Mouse (Mus musculus) forebrain, embryonic 12.5 days (tissue): ENCODE data around the gene Dpm3. TPM values are rescaled to one million over a fixed set of nuclear protein-coding genes. Genes with fewer than 3 reads are reported as not detected.
A peak's percentile ranks its signal among the peaks of the same experiment; 100 is the strongest.

Experiments used
- ATAC-seq: fragments of 200-750 bp; cut with Nextera tagmentation; 2 replicates; pipeline ENCODE4 v1.8.0; 2017; ENCODE audit warnings: moderate TSS enrichment; ENCODE audit not compliant: low FRiP score
- H3K27ac ChIP-seq: fragments of 300-500 bp; sonication (generic); 2 replicates; pipeline ENCODE4 v1.5.1; 2016; ENCODE audit warnings: mild to moderate bottlenecking
- H3K27me3 ChIP-seq: fragments of 300-500 bp; sonication (generic); 2 replicates; pipeline ENCODE4 v1.6.1; 2016; ENCODE audit warnings: mild to moderate bottlenecking
- H3K36me3 ChIP-seq: fragments of 300-500 bp; sonication (generic); replicated peaks from 2 replicates; pipeline ENCODE4 v1.6.1; 2016; ENCODE audit warnings: mild to moderate bottlenecking
- H3K4me1 ChIP-seq: fragments of 300-500 bp; sonication (generic); 2 replicates; pipeline ENCODE4 v1.6.1; 2016
- H3K4me2 ChIP-seq: fragments of 300-500 bp; sonication (generic); 2 replicates; pipeline ENCODE4 v1.6.1; 2016; ENCODE audit warnings: mild to moderate bottlenecking, moderate library complexity
- H3K4me3 ChIP-seq: fragments of 300-500 bp; sonication (generic); replicated peaks from 2 replicates; pipeline ENCODE4 v1.5.1; 2016; ENCODE audit warnings: mild to moderate bottlenecking
- H3K9ac ChIP-seq: fragments of 300-500 bp; sonication (generic); 2 replicates; pipeline ENCODE4 v1.6.1; 2016; ENCODE audit warnings: mild to moderate bottlenecking
- H3K9me3 ChIP-seq: fragments of 300-500 bp; sonication (generic); 2 replicates; pipeline ENCODE4 v1.6.1; 2016
- WGBS: fragments of 180-500 bp; shearing (Covaris S2); methylation state at CpG from one replicate; pipeline ENCODE4 v1.1.7; 2016; 5-methylcytosine and 5-hydroxymethylcytosine counted together
- polyA plus RNA-seq: library from polyadenylated mRNA; unstranded; fragments of >200 nt; fragmentation: Nextera tagmentation; extraction: Ambion mirVana; gene quantifications from 2 replicates; pipeline ENCODE4 v1.2.1, GENCODE M21; 2016

The Dpm3 gene
- polyA plus RNA-seq, 1 experiment from 2014 or later: 79.1 TPM

DNA sequence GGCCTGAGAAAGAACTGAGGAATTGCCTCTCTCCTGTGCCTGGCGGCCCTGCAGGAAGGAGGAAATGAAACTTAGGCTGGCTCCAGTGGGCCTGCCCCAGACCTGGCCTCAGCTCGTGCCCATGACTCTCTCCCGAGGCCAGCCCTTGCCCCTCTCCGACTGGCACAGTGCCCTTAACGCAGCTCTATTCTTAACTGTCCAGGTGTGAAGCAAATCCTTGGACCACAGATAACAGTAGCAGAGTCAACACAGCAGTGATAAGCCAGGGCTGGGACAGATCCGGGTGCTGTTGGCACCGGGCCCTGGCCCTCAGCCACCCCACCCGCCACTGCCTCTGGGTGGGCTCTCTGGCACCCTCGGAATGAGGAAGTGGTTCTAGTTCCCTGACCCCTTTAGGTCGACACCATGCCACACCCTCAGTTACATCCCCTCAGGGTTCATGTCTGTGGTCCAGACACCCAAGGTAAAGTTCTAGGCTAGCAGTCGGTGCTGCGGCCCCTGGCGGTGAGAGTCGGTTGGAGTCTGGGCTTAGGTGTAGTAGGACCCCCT lies 25.5 kb upstream of the Dpm3 start:
- Histone ChIP-seq H3K27me3 (no peaks in the 10 kb centered on the region), H3K9me3 (no peaks in the 10 kb centered on the region), H3K36me3 (peaks cover 56% of the 10 kb centered on the region), H3K4me3 (no peak overlapping the region), H3K4me1 (peaks cover 5% of the 10 kb centered on the region; the same call in 1 of the 2 replicates), H3K27ac (peak overlapping the region; percentile 13; the same call in 1 of the 2 replicates), H3K4me2 (no peak overlapping the region), H3K9ac (no peak overlapping the region)
- WGBS: 90% methylated on average over 14 of the region's 14 CpGs
- ATAC-seq: no peak

DNA sequence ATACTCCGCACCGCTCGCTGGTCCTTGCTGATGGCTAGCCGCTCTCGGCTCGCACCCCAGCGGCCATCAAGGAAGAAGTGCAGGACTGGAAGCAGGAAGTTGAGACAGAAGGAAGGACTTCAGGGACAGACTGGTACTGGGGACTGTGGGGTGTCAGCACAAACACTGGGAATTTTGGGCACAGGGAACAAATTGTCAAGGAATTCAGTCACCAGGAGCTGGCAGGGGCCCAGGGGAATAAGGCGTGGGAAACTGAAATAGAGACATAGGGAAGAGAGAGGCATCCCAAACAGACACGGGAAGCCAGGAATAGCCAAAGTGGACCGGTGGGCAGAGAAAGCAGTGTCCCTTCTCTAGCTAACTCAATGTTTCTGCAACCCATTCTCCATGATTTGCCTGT lies 22.6 kb upstream of the Dpm3 start:
- no peaks in the 10 kb centered on the region for H3K27me3 ChIP-seq
- H3K9ac ChIP-seq: no peak overlapping the region
- H3K27ac ChIP-seq: no peak overlapping the region
- no peaks in the 10 kb centered on the region for H3K4me1 ChIP-seq
- no peak overlapping the region for H3K4me2 ChIP-seq
- ATAC-seq: no peak
- WGBS: 88% methylated on average over 10 of the region's 10 CpGs
- no peaks in the 10 kb centered on the region for H3K9me3 ChIP-seq
- peaks cover 79% of the 10 kb centered on the region for H3K36me3 ChIP-seq
- H3K4me3 ChIP-seq: no peak overlapping the region

DNA sequence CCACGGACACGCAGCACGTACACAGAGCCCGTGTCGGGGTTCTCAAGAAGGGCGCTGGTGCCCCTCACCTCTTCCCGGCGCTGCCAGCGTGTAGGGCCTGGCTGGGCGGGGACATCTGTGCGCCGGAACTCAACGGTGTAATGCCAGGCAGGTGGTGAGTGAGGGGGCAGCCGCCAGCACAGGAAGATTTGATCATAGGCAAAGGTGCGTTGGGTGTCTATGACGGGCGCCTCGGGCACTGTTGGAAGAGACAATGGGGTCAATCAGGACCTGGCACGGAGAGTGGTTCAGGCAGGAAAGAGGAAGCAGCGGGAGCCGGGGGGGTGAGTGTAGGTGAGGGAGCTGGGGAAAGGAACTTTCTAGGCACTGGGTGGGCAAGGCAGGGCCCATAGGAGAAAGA lies 21.5 kb upstream of the Dpm3 start:
- WGBS: 95% methylated on average over 21 of the region's 21 CpGs
- Histone ChIP-seq H3K9ac (no peak overlapping the region), H3K36me3 (peaks cover 89% of the 10 kb centered on the region), H3K4me2 (no peak overlapping the region), H3K9me3 (no peaks in the 10 kb centered on the region), H3K4me3 (no peak overlapping the region), H3K27ac (no peak overlapping the region), H3K27me3 (no peaks in the 10 kb centered on the region), H3K4me1 (no peaks in the 10 kb centered on the region; the same call in 1 of the 2 replicates)
- ATAC-seq: no peak

DNA sequence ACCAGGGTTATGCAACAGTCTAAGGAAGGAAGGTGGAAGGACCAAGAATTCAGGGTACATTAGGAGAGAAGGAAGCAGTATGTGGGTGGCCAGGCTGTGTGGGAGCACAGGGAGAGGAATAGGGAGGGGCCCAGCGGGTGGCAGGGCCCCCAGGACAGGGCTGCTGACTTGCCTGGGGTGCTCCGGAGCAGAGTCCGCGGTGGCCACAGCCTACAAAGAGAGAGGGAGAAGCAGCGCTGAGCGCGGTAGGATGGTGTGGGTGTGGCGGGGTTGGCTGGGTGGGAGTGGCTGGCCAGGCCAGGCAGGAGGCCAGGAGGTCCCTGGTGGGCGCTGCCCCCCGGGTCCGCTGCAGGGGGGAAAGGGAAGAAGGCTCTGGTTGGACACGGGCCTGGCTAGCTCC lies 20.7 kb upstream of the Dpm3 start:
- no peak overlapping the region for H3K27ac ChIP-seq
- no peak overlapping the region for H3K4me2 ChIP-seq
- 86% methylated on average over 9 of the region's 12 CpGs for WGBS
- no peak overlapping the region for H3K4me3 ChIP-seq
- H3K9me3 ChIP-seq: no peaks in the 10 kb centered on the region
- H3K9ac ChIP-seq: no peak overlapping the region
- H3K27me3 ChIP-seq: no peaks in the 10 kb centered on the region
- H3K4me1 ChIP-seq: peaks cover 8% of the 10 kb centered on the region
- ATAC-seq: no peak
- peaks cover 84% of the 10 kb centered on the region for H3K36me3 ChIP-seq

DNA sequence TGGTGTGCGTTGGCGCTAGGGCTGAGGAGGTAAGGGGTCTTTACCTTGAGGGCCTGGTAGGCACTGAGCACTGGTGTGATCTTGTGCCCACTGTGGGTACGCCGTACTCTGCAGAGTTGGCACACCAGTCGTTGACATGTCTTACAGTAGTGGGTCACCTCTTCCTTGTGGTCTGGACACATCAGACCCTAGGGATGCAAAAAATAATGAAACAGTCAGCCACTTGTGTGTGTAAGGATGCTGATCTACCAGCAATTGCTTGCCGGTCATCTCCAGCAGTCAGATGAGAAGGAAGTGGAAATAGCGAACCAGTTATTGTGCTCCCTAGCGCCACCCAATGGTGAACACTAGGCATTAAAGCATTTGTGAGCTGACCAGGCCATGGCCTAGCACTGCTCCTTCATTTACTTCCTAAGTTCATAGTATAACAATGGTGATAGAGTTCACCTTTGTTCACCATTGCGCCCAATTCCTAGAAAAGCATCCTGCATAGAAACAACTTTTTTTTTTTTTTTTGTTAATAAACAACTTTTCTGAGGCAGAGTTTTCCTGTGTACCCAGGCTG lies 16.7 kb upstream of the Dpm3 start:
- 73% methylated on average over 9 of the region's 9 CpGs for WGBS
- ATAC-seq: no peak
- Histone ChIP-seq H3K9ac (no peak overlapping the region; the same call in 1 of the 2 replicates), H3K27me3 (no peaks in the 10 kb centered on the region), H3K27ac (no peak overlapping the region), H3K4me2 (no peak overlapping the region), H3K9me3 (no peaks in the 10 kb centered on the region), H3K4me3 (no peak overlapping the region), H3K4me1 (peaks cover 42% of the 10 kb centered on the region), H3K36me3 (peaks cover 45% of the 10 kb centered on the region)

DNA sequence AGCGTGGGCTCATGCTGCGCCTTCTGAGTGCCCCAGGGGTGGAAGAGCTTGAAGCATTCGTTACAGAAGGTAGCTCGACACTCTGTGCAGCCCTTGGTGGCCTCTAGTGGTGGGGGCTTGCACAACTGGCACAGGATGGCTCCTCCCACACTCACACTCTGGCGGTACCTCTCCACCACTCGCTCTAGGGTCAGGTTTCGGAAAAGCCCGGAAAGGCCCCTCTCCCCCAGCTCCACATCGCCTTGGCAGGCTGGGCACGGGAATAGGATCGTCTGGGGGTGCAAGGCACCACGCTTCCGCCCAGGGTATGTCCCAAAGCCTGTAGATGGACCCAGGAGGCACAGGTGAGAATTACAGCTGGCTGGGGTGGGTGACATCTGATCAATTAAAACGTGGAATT lies 15.5 kb upstream of the Dpm3 start:
- H3K4me1 ChIP-seq: peaks cover 50% of the 10 kb centered on the region

DNA sequence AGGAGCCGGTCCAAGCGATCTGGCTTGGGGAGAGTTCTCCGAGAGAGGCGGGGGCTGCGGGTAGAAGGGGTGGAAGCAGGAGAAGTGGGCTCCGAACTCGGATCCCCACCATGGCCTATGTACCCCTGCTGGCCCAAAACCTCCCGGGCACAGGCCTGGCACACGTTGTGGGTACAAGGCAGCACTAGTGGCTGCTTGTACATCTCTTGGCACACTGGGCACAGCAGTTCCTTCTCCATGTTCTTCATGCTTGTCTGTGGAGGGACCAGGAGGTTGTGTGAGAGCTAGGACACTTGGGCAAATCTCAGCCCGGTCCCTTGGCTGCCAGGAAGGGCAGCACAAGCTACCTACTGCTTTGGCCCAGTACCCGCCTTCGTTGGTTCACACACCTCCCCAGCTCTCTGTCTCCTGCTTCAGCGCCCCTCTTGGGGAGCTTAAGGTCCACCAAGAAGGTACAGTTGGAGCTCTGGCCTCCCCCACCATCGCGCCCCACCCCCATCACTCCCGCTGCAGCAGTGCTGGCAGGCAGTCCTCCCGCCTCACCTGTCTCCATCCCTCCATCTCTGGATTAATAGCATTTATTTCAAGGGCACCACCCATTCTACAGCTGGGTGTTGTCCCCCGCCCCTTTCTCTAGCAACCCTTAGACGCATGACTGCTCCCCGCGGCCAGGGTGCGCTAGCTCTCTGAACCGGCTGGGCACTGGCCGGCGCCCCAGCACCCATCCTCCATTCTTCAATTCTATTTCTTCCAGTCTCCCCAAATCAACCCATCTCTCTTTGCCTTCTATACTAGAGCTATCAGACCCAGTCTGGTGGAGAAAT lies 14.8 kb upstream of the Dpm3 start:
- H3K27me3 ChIP-seq: no peaks in the 10 kb centered on the region
- WGBS: 14% methylated on average over 25 of the region's 25 CpGs
- peak overlapping the region; percentile 91 for H3K4me2 ChIP-seq
- peaks cover 50% of the 10 kb centered on the region for H3K4me1 ChIP-seq
- H3K9ac ChIP-seq: peak overlapping the region; percentile 67
- H3K27ac ChIP-seq: peak overlapping the region; percentile 89
- peak; percentile 12 for ATAC-seq
- peaks cover 37% of the 10 kb centered on the region for H3K36me3 ChIP-seq
- H3K4me3 ChIP-seq: peak overlapping the region; percentile 67
- H3K9me3 ChIP-seq: no peaks in the 10 kb centered on the region

More for the DNA sequence above, 15.5 kb upstream of the Dpm3 start:
- Histone ChIP-seq H3K4me2 (peak overlapping the region; percentile 91), H3K27me3 (no peaks in the 10 kb centered on the region), H3K9me3 (no peaks in the 10 kb centered on the region), H3K36me3 (peaks cover 39% of the 10 kb centered on the region), H3K9ac (peak overlapping the region; percentile 67), H3K27ac (peak overlapping the region; percentile 89), H3K4me3 (peak overlapping the region; percentile 67)
- WGBS: 11% methylated on average over 14 of the region's 14 CpGs
- no peak; the same call in 1 of the 2 replicates for ATAC-seq

DNA sequence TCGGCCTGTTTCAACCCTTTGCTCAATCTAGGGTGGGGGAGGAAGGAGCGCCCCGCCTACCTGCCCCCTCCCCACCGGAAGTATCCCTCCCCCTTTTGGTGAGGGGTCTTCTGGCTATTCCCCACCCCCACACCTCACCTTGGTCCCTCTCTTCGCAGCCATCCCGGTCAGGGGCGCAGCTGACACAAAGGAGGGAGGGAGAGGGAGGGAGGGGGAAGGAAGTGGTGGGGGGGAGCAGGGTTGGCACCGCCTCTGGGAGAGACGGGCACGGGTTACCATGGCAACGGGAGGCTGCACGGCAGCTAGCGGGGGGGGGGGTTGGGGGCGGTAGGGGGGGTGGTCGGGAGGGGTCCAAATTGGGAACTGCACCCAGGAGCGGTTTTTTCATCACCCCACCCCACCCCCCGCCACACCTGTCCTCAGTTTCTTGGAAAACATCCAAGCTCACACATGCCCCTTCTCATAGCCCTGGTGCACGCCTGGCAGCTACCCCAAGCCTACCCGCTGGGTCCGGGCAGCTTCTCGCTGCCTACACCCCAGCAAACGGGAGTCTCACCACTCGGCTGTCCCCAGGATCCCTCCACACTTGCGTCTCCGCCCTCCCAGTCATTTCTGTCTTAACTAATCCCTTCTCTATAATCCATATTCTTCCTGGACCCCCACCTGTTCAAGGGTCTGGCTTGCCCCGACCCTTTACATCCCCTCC lies 14.0 kb upstream of the Dpm3 start:
- ATAC-seq: peak; percentile 71
- peak overlapping the region; percentile 67 for H3K9ac ChIP-seq
- peaks cover 38% of the 10 kb centered on the region for H3K36me3 ChIP-seq
- WGBS: 0% methylated on average over 24 of the region's 26 CpGs
- no peaks in the 10 kb centered on the region for H3K9me3 ChIP-seq
- peak overlapping the region; percentile 91 for H3K4me2 ChIP-seq
- H3K27ac ChIP-seq: peak overlapping the region; percentile 89
- H3K27me3 ChIP-seq: no peaks in the 10 kb centered on the region
- peak overlapping the region; percentile 67 for H3K4me3 ChIP-seq
- H3K4me1 ChIP-seq: peaks cover 50% of the 10 kb centered on the region

DNA sequence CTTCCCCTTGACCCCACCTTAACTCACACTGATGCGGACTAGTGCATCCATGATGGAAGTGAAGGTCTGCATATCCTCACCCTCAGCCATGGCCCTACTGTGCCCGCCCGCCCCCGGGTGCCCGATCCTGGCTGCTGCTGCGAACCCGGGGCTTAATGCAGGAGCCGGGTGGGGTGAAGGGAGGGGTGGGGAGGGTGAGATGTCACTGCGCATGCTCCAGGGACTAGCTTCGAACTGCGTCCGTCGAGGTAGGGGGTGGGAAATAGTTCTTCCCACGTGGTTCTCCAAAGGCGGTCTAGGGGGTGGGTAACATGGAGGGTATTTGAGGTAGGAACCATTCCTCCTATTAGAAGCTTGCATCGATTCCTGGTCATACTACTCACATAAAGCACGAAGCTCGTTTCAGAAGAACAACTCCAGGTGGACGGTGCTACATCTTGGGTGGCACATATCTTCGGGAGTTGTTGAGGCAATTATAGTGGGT lies 13.4 kb upstream of the Dpm3 start, which contains the start of gene Krtcap2:
Gene Krtcap2, plus strand, starts transcription at position 279 of the 484 bp plus-strand sequence.
- 4% methylated on average over 20 of the region's 20 CpGs for WGBS
- peak; percentile 45 for ATAC-seq
- peak within 1 kb of the TSS; percentile 67 for H3K4me3 ChIP-seq
- H3K9me3 ChIP-seq: no peaks in the 10 kb centered on the region
- peaks cover 54% of the 10 kb centered on the region for H3K4me1 ChIP-seq
- peaks cover 34% of the 10 kb centered on the region for H3K36me3 ChIP-seq
- peaks cover 3% of the 10 kb centered on the region; the same call in 1 of the 2 replicates for H3K27me3 ChIP-seq
- H3K9ac ChIP-seq: peak within 1 kb of the TSS; percentile 78
- H3K4me2 ChIP-seq: peak within 1 kb of the TSS; percentile 91
- peak within 1 kb of the TSS; percentile 89 for H3K27ac ChIP-seq

DNA sequence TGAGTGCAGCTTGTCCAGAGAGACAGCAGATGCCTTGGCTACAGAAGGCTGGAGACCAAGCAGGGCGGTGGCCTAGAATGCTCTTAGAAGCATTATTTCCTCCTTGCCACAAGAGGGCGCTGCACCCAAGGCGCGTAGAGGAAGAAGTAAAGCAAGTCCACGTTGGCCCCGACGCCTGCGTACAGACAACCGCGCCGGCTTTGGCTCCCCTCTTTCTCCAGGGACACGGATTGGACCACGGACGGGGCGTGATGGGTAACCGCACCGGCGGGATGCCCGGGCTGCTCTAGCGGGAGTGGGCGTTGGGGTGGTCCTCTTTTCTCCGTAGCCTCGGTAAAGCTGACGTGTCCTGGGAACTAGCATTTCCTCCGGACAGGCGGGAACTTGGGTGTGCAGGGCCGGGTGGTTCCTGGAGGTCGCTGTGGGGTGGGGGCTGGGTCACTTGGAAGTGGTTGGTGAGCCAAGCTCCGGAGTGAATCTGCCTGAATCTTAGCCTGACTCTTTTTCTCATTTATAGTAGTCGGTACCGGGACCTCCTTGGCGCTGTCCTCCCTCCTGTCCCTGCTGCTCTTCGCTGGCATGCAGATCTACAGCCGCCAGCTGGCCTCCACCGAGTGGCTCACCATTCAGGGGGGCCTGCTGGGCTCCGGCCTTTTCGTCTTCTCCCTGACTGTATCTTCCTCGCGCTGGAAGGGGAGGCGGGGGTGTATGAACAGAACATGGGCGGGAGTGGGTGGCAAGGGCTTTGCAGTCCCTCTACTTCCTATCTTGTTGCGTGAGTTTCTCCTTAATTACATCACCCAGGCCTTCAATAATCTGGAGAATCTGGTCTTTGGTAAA lies 12.7 kb upstream of the Dpm3 start, which contains the start of gene Trim46:
Gene Trim46, minus strand, starts transcription at position 49 of the 840 bp plus-strand sequence.
- no peaks in the 10 kb centered on the region for H3K9me3 ChIP-seq
- peak within 1 kb of the TSS; percentile 78 for H3K9ac ChIP-seq
- H3K36me3 ChIP-seq: peaks cover 26% of the 10 kb centered on the region
- H3K4me2 ChIP-seq: peak within 1 kb of the TSS; percentile 91
- WGBS: 1% methylated on average over 42 of the region's 42 CpGs
- peak; percentile 72 for ATAC-seq
- peak within 1 kb of the TSS; percentile 89 for H3K27ac ChIP-seq
- peak within 1 kb of the TSS; percentile 67 for H3K4me3 ChIP-seq
- H3K4me1 ChIP-seq: peaks cover 62% of the 10 kb centered on the region
- H3K27me3 ChIP-seq: peaks cover 11% of the 10 kb centered on the region; the same call in 1 of the 2 replicates

DNA sequence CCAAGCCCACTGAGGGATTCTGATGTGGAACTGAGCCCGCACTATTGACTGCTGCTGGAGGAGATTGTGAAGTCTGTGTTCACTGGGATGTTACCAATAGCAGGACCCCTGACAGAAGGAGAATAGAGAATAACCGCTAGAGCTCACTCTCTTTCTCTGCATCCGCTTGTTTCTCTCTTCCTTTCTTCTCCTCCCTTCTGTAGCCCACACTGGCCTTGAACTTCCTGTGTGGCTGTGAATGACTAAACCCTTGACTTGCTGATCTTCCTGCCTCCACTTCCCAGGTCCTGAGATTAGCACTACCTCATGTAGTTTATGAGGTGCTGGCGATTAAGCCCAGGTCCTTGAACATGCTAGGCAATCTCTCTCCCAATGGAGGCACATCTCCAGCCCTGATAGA lies 11.7 kb upstream of the Dpm3 start:
- WGBS: 91% methylated on average over 4 of the region's 4 CpGs
- Histone ChIP-seq H3K27me3 (peaks cover 20% of the 10 kb centered on the region; the same call in 1 of the 2 replicates), H3K36me3 (peaks cover 16% of the 10 kb centered on the region), H3K4me3 (peak overlapping the region; percentile 67), H3K4me2 (peak overlapping the region; percentile 91), H3K4me1 (peaks cover 64% of the 10 kb centered on the region), H3K9ac (peak overlapping the region; percentile 78), H3K27ac (no peak overlapping the region), H3K9me3 (no peaks in the 10 kb centered on the region)
- ATAC-seq: no peak
